Comparison of ENCODE assay signal across 9 mouse cellular contexts in the genomic region with DNA sequence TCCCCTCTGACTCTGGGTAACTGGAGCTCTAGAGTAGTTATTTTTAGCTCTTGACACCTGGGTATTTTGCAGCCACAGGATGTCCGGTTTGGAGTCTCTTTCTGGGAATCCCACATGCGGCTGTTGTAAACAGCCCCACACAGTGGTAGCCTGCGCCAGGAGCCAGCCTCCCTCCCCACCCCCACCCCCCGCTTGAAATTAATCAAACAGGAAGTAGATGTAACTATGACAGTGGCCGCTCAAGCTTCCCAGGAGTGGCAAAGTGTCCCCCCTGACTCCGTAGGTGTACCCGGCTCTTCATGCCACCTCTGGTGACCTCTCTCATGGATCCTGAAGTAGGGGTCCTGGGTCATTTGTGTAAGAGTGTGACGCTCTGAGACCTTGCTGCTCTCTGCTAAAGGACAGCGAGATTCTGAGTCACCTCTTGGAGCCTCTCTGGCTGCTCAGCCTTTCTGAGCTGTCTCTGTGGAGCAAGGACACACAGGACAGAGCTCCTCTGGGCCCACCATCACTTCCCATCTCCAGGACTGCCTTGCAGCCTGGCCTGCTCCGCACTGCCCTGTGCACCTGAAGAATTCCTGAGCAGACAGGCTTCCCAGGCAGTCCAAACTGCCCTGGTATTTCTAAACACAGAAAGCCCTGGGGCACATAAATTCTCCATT. TPM values are rescaled to one million over a fixed set of nuclear protein-coding genes. Genes with fewer than 3 reads are reported as not detected.
DNase-seq lines count a peak whose midpoint lies in the region; ATAC-seq lines count a peak whose summit lies in the region.
"Had no signal": no experiment of that assay in that cellular context is flagged by ENCODE, and none has a peak within 500 bp of the region (broad histone marks: within the 10 kb centered on the region; RNA-seq: fewer than 3 reads in every experiment).

No protein-coding gene starts in this region.

- peaks cover 30% of the 10 kb centered on the region for H3K36me3 ChIP-seq in hindbrain, embryonic 10.5 days
- H3K36me3 ChIP-seq in hindbrain, embryonic 11.5 days (ENCODE audit: control insufficient read depth, insufficient read depth, low read length): no peaks in the 10 kb centered on the region
- H3K36me3 ChIP-seq in liver, embryonic 12.5 days: peaks cover 15% of the 10 kb centered on the region
- no peaks in the 10 kb centered on the region for H3K36me3 ChIP-seq in midbrain, embryonic 15.5 days (replicated peaks)

- peak overlapping the region; percentile 66; the same call in 1 of the 2 replicates for H3K27ac ChIP-seq in hindbrain, embryonic 10.5 days
- no peak overlapping the region for H3K27ac ChIP-seq in hindbrain, embryonic 11.5 days (ENCODE audit: low read depth, low read length)
- peak overlapping the region; percentile 38 for H3K27ac ChIP-seq in liver, embryonic 12.5 days
- H3K27ac ChIP-seq in midbrain, embryonic 15.5 days: no peak overlapping the region
- H3K27ac ChIP-seq: midbrain, embryonic 12.5 days had no signal

- H3K4me3 ChIP-seq in hindbrain, embryonic 10.5 days: no peak overlapping the region
- no peak overlapping the region for H3K4me3 ChIP-seq in hindbrain, embryonic 11.5 days (ENCODE audit: low read depth, low read length)
- H3K4me3 ChIP-seq in liver, embryonic 12.5 days: no peak overlapping the region
- H3K4me3 ChIP-seq in midbrain, embryonic 15.5 days: no peak overlapping the region
- H3K4me3 ChIP-seq: midbrain, embryonic 12.5 days had no signal

- H3K27me3 ChIP-seq in hindbrain, embryonic 10.5 days (ENCODE audit: insufficient read depth, poor library complexity, severe bottlenecking): peaks cover 16% of the 10 kb centered on the region
- H3K27me3 ChIP-seq in hindbrain, embryonic 11.5 days (ENCODE audit: control insufficient read depth, insufficient read depth, low read length): no peaks in the 10 kb centered on the region
- no peaks in the 10 kb centered on the region for H3K27me3 ChIP-seq in liver, embryonic 12.5 days (replicated peaks)
- H3K27me3 ChIP-seq in midbrain, embryonic 15.5 days (replicated peaks): no peaks in the 10 kb centered on the region

- 54% methylated on average over 10 of the region's 10 CpGs for WGBS in hindbrain, embryonic 10.5 days
- WGBS in hindbrain, embryonic 11.5 days: 53% methylated on average over 10 of the region's 10 CpGs
- WGBS in liver, embryonic 12.5 days (ENCODE audit: insufficient replicate concordance): 36% methylated on average over 10 of the region's 10 CpGs
- WGBS in midbrain, embryonic 15.5 days: 68% methylated on average over 10 of the region's 10 CpGs

- no peak overlapping the region for H3K4me2 ChIP-seq in hindbrain, embryonic 11.5 days (replicated peaks; ENCODE audit: low read depth, low read length)
- H3K4me2 ChIP-seq in liver, embryonic 12.5 days: 0 out of 2 replicates have a peak overlapping the region, but pooled peaks have one; percentile 17
- H3K4me2 ChIP-seq in midbrain, embryonic 15.5 days: no peak overlapping the region
- H3K4me2 ChIP-seq: midbrain, embryonic 12.5 days had no signal

- H3K9ac ChIP-seq in hindbrain, embryonic 11.5 days (ENCODE audit: low read depth, low read length): no peak overlapping the region
- no peak overlapping the region; the same call in 1 of the 2 replicates for H3K9ac ChIP-seq in liver, embryonic 12.5 days
- no peak overlapping the region for H3K9ac ChIP-seq in midbrain, embryonic 15.5 days
- H3K9ac ChIP-seq: midbrain, embryonic 12.5 days had no signal

- no peak for DNase-seq in hindbrain, embryonic 10.5 days (ENCODE audit: low spot score)
- DNase-seq in hindbrain, embryonic 11.5 days (ENCODE audit: low spot score): no peak
- DNase-seq in adrenal gland, adult 2 months: peak; percentile 87
- DNase-seq in heart, postnatal 4 days: peak; percentile 49
- peak; percentile 45 for DNase-seq in thymus, postnatal 14 days
- no peak for DNase-seq in cerebellum, adult 8-10 months

- H3K4me1 ChIP-seq in hindbrain, embryonic 10.5 days (replicated peaks): peaks cover 72% of the 10 kb centered on the region
- peaks cover 14% of the 10 kb centered on the region for H3K4me1 ChIP-seq in hindbrain, embryonic 11.5 days (replicated peaks; ENCODE audit: control insufficient read depth, insufficient read depth, low read length)
- peaks cover 71% of the 10 kb centered on the region for H3K4me1 ChIP-seq in liver, embryonic 12.5 days
- H3K4me1 ChIP-seq in midbrain, embryonic 15.5 days: peaks cover 53% of the 10 kb centered on the region

- H3K9me3 ChIP-seq in hindbrain, embryonic 10.5 days: no peaks in the 10 kb centered on the region
- H3K9me3 ChIP-seq in hindbrain, embryonic 11.5 days (ENCODE audit: control insufficient read depth, low read length): no peaks in the 10 kb centered on the region
- no peaks in the 10 kb centered on the region for H3K9me3 ChIP-seq in liver, embryonic 12.5 days (replicated peaks)
- no peaks in the 10 kb centered on the region for H3K9me3 ChIP-seq in midbrain, embryonic 15.5 days
- H3K9me3 ChIP-seq: midbrain, embryonic 12.5 days had no signal

- ATAC-seq in hindbrain, embryonic 11.5 days (ENCODE audit: low FRiP score): no peak
- peak; percentile 18; the same call in 1 of the 2 replicates for ATAC-seq in liver, embryonic 12.5 days
- no peak for ATAC-seq in midbrain, embryonic 15.5 days (replicated peaks)

RNA-seq across cellular contexts. Expression of a gene that starts 22.9 kb away (rescaled TPM):
- polyA plus RNA-seq in hindbrain, embryonic 10.5 days (2016; fragmentation: Nextera tagmentation; extraction: Ambion mirVana): 25.7 and 32.7 TPM in 2 replicates
- 17.9 and 19.4 TPM in 2 replicates for polyA plus RNA-seq in hindbrain, embryonic 11.5 days (2014; fragmentation: Nextera tagmentation; extraction: Ambion mirVana)
- total RNA-seq in adrenal gland, adult 2 months (2021): 10 to 100 TPM; 52.5 to 65.1 TPM
- polyA plus RNA-seq in adrenal gland, adult 2 months (2012; rRNA removed): 256 and 263 TPM in 2 replicates
- total RNA-seq in heart, postnatal 4 days (2021): 10 to 100 TPM; 51.6 to 52.0 TPM
- polyA plus RNA-seq in liver, embryonic 12.5 days (2016; fragmentation: Nextera tagmentation; extraction: Ambion mirVana): 14.0 and 14.3 TPM in 2 replicates
- polyA plus RNA-seq in midbrain, embryonic 15.5 days (2015; fragmentation: Nextera tagmentation; extraction: Ambion mirVana): 31.8 and 34.5 TPM in 2 replicates

RNA-seq across cellular contexts. Expression of a gene that starts 43.1 kb away (rescaled TPM):
- 28.8 and 31.3 TPM in 2 replicates for polyA plus RNA-seq in hindbrain, embryonic 10.5 days (2016; fragmentation: Nextera tagmentation; extraction: Ambion mirVana)
- polyA plus RNA-seq in hindbrain, embryonic 11.5 days (2014; fragmentation: Nextera tagmentation; extraction: Ambion mirVana): 28.1 and 28.4 TPM in 2 replicates
- 100 to 1,000 TPM; 116 to 158 TPM for total RNA-seq in adrenal gland, adult 2 months (2021)
- 204 and 217 TPM in 2 replicates for polyA plus RNA-seq in adrenal gland, adult 2 months (2012; rRNA removed)
- 10 to 100 TPM; 58.7 to 59.2 TPM for total RNA-seq in heart, postnatal 4 days (2021)
- 83.8 and 88.7 TPM in 2 replicates for polyA plus RNA-seq in liver, embryonic 12.5 days (2016; fragmentation: Nextera tagmentation; extraction: Ambion mirVana)
- 85.7 and 90.1 TPM in 2 replicates for polyA plus RNA-seq in midbrain, embryonic 15.5 days (2015; fragmentation: Nextera tagmentation; extraction: Ambion mirVana)

RNA-seq across cellular contexts. Expression of a gene that starts 53.7 kb away (rescaled TPM):
- 6.2 and 6.7 TPM in 2 replicates for polyA plus RNA-seq in hindbrain, embryonic 10.5 days (2016; fragmentation: Nextera tagmentation; extraction: Ambion mirVana)
- 3.6 and 4.0 TPM in 2 replicates for polyA plus RNA-seq in hindbrain, embryonic 11.5 days (2014; fragmentation: Nextera tagmentation; extraction: Ambion mirVana)
- 10 to 100 TPM; 13.4 to 18.6 TPM for total RNA-seq in adrenal gland, adult 2 months (2021)
- 44.5 and 52.6 TPM in 2 replicates for polyA plus RNA-seq in adrenal gland, adult 2 months (2012; rRNA removed)
- total RNA-seq in heart, postnatal 4 days (2021): 10 to 100 TPM; 32.7 to 33.4 TPM
- 3.5 and 3.9 TPM in 2 replicates for polyA plus RNA-seq in liver, embryonic 12.5 days (2016; fragmentation: Nextera tagmentation; extraction: Ambion mirVana)
- polyA plus RNA-seq in midbrain, embryonic 15.5 days (2015; fragmentation: Nextera tagmentation; extraction: Ambion mirVana): 15.4 and 16.8 TPM in 2 replicates

Comparison
In these comparisons a context has a peak if more than half of its experiments do, and no peak if none do; other contexts are left out.
1. H3K27ac ChIP-seq: peak in hindbrain, embryonic 10.5 days (single experiment) and liver, embryonic 12.5 days (single experiment); none in hindbrain, embryonic 11.5 days (single experiment) and midbrain, embryonic 15.5 days (single experiment).
2. DNase-seq: peak in adrenal gland, adult 2 months (single experiment), heart, postnatal 4 days (single experiment) and thymus, postnatal 14 days (single experiment); none in hindbrain, embryonic 10.5 days (single experiment), hindbrain, embryonic 11.5 days (single experiment) and cerebellum, adult 8-10 months (single experiment).